Mouse (Mus musculus) hindbrain, embryonic 15.5 days (tissue): Measurements from ENCODE around the gene Krt33b. TPM values are rescaled to one million over a fixed set of nuclear protein-coding genes. Genes with fewer than 3 reads are reported as not detected.

ENCODE experiments used
- ATAC-seq: fragments of 200-750 bp; cut with Nextera tagmentation; 2 replicates; pipeline ENCODE4 v1.8.0; 2017; ENCODE audit warnings: low read depth, moderate number of reproducible peaks, moderate TSS enrichment; ENCODE audit not compliant: low FRiP score
- H3K27ac ChIP-seq: fragments of 300-500 bp; sonication (generic); replicated peaks from 2 replicates; pipeline ENCODE4 v1.5.1; 2015; ENCODE audit warnings: mild to moderate bottlenecking, inconsistent platforms
- H3K27me3 ChIP-seq: fragments of 300-500 bp; sonication (generic); 2 replicates; pipeline ENCODE4 v1.6.1; 2015; ENCODE audit warnings: control low read depth, inconsistent platforms
- H3K36me3 ChIP-seq: fragments of 300-500 bp; sonication (generic); 2 replicates; pipeline ENCODE4 v1.6.1; 2015; ENCODE audit warnings: control low read depth, inconsistent platforms
- H3K4me1 ChIP-seq: fragments of 300-500 bp; sonication (generic); replicated peaks from 2 replicates; pipeline ENCODE4 v1.6.1; 2015; ENCODE audit warnings: control low read depth, inconsistent platforms
- H3K4me2 ChIP-seq: fragments of 300-500 bp; sonication (generic); 2 replicates; pipeline ENCODE4 v1.6.1; 2015; ENCODE audit warnings: moderate library complexity, mild to moderate bottlenecking, inconsistent platforms
- H3K4me3 ChIP-seq: fragments of 300-500 bp; sonication (generic); 2 replicates; pipeline ENCODE4 v1.5.1; 2015; ENCODE audit warnings: mild to moderate bottlenecking, inconsistent platforms
- H3K9ac ChIP-seq: fragments of 300-500 bp; sonication (generic); 2 replicates; pipeline ENCODE4 v1.6.1; 2015; ENCODE audit warnings: inconsistent platforms
- H3K9me3 ChIP-seq: fragments of 300-500 bp; sonication (generic); 2 replicates; pipeline ENCODE4 v1.6.1; 2016; ENCODE audit warnings: control low read depth, inconsistent platforms
- WGBS: fragments of 180-500 bp; shearing (Covaris S2); methylation state at CpG from one replicate; pipeline ENCODE4 v1.1.7; 2015; 5-methylcytosine and 5-hydroxymethylcytosine counted together
- polyA plus RNA-seq: library from polyadenylated mRNA; unstranded; fragments of >200 nt; fragmentation: Nextera tagmentation; extraction: Ambion mirVana; gene quantifications from 2 replicates; pipeline ENCODE4 v1.2.1, GENCODE M21; 2015

Gene Krt33b
- polyA plus RNA-seq = 0.13 TPM in 1 of 2 replicates, not detected in the other

GRCm38 (mm10) chr11:100029768-100030167 lies at the start of gene Krt33b:
TSS of gene Krt33b (minus strand) at chr11:100029868.
- H3K9me3 ChIP-seq = no peaks in the 10 kb centered on the region
- H3K9ac ChIP-seq = no peak within 1 kb of the TSS
- no peak within 1 kb of the TSS for H3K4me2 ChIP-seq
- no peaks in the 10 kb centered on the region for H3K4me1 ChIP-seq
- WGBS = 92% methylated on average over 6 of the region's 6 CpGs
- H3K36me3 ChIP-seq = no peaks in the 10 kb centered on the region
- H3K4me3 ChIP-seq = no peak within 1 kb of the TSS
- no peaks in the 10 kb centered on the region for H3K27me3 ChIP-seq
- ATAC-seq = no peak
- no peak within 1 kb of the TSS for H3K27ac ChIP-seq

DNA sequence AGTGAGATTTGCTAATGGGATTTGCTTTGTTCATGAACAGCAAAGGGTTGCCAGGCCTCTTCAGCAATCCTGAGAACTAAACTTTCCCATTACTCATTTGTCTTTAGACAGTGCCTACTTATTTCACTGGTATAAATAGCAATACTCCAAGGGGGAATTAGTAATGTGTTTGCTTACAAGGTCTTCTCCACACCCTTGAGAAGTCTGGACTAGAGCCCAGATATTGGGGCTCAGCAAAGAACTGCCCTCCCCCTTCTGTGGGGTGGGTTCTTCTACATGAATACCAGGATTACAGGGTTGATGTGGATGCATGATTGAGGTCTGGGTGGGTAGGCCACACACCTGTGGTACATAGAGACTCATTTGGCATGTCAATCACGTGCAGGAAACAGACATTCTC lies 44.2 kb upstream of the Krt33b start:
- Histone ChIP-seq H3K36me3 (no peaks in the 10 kb centered on the region), H3K27ac (no peak overlapping the region), H3K4me2 (no peak overlapping the region), H3K4me1 (no peaks in the 10 kb centered on the region), H3K4me3 (no peak overlapping the region), H3K27me3 (no peaks in the 10 kb centered on the region), H3K9me3 (no peaks in the 10 kb centered on the region), H3K9ac (no peak overlapping the region)
- ATAC-seq = no peak
- 69% methylated on average over 1 of the region's 1 CpGs for WGBS

DNA sequence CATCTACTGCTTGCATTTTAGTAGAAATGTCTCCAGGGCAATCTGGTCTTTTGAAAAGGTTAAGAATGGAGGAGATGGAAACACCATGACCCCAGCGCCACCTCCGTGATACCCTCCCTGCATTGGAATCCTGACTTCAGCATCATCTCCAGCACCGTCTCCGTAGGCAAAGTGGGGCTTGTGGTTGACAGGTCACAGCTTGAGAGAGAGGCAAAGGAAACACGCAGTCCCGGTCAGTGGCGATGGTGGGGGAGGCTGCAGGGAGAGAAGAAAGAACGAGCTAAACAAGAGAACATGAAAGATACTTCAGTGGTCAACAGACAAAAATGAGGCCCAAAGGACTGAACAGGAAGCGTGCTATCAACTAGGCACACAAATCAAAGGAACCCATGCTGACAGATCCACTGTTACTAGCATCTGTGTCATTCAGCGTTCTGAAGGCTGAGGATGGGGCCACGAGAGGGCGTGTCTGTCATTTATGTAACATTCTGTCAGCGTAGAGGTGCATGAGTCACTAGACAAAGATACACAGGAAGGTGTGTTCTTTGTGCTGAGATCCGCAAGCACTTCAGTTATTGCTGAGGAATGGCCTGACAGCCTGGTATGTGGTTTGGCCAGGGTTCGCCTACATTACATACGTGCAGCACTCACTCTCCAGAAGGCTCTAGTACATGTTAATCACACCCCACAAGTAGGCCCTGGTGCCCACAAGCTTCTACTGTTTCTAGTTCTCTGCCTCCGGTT lies 37.8 kb upstream of the Krt33b start:
- H3K9me3 ChIP-seq = no peaks in the 10 kb centered on the region
- no peaks in the 10 kb centered on the region for H3K4me1 ChIP-seq
- no peak overlapping the region for H3K9ac ChIP-seq
- WGBS = 80% methylated on average over 17 of the region's 17 CpGs
- no peak overlapping the region for H3K4me3 ChIP-seq
- no peak for ATAC-seq
- no peaks in the 10 kb centered on the region for H3K36me3 ChIP-seq
- no peaks in the 10 kb centered on the region for H3K27me3 ChIP-seq
- H3K27ac ChIP-seq = no peak overlapping the region
- H3K4me2 ChIP-seq = no peak overlapping the region

GRCm38 (mm10) chr11:100066236-100067010 lies 36.8 kb upstream of the Krt33b start:
- WGBS = 50% methylated on average over 12 of the region's 12 CpGs
- no peak for ATAC-seq
- Histone ChIP-seq H3K27me3 (no peaks in the 10 kb centered on the region), H3K4me2 (no peak overlapping the region), H3K9me3 (no peaks in the 10 kb centered on the region), H3K4me1 (no peaks in the 10 kb centered on the region), H3K36me3 (no peaks in the 10 kb centered on the region), H3K9ac (no peak overlapping the region), H3K27ac (no peak overlapping the region), H3K4me3 (no peak overlapping the region)

DNA sequence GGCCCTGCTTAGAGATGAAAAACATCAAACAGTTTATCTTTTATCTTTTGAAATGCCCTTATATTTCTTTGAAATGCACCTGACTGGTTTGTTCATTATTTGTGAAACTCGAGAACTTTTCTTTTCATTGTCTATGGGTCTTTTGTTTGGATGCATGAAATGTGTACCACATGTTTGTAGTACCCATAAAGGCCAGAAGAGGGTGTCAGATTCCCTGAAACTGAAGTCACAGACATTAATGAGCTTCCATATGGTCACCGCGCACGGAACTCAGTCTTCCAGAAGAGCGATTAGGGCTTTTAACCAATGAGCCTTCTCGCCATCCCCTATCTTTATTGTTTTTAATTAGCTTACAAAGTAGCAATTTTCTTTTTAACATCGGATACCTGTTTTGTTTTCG lies 29.2 kb upstream of the Krt33b start:
- Histone ChIP-seq H3K9me3 (no peaks in the 10 kb centered on the region), H3K4me2 (no peak overlapping the region), H3K4me1 (no peaks in the 10 kb centered on the region), H3K9ac (no peak overlapping the region), H3K4me3 (no peak overlapping the region), H3K36me3 (no peaks in the 10 kb centered on the region), H3K27me3 (no peaks in the 10 kb centered on the region), H3K27ac (no peak overlapping the region)
- WGBS = 73% methylated on average over 8 of the region's 8 CpGs
- ATAC-seq = no peak

- no peaks in the 10 kb centered on the region for H3K36me3 ChIP-seq
- no peak overlapping the region for H3K27ac ChIP-seq
- no peak for ATAC-seq
- 82% methylated on average over 9 of the region's 9 CpGs for WGBS
- no peak overlapping the region for H3K4me2 ChIP-seq
- H3K4me3 ChIP-seq = no peak overlapping the region
- H3K4me1 ChIP-seq = no peaks in the 10 kb centered on the region
- H3K9ac ChIP-seq = no peak overlapping the region
- no peaks in the 10 kb centered on the region for H3K9me3 ChIP-seq
- no peaks in the 10 kb centered on the region for H3K27me3 ChIP-seq
Measured at GRCm38 (mm10) chr11:100055686-100056655, 26.3 kb upstream of the Krt33b start.

GRCm38 (mm10) chr11:100050451-100050850 lies 20.8 kb upstream of the Krt33b start, which contains the start of gene Krt31:
TSS of gene Krt31 (minus strand) at chr11:100050551.
- Histone ChIP-seq H3K4me1 (no peaks in the 10 kb centered on the region), H3K4me3 (no peak within 1 kb of the TSS), H3K27ac (no peak within 1 kb of the TSS), H3K4me2 (no peak within 1 kb of the TSS), H3K36me3 (no peaks in the 10 kb centered on the region), H3K9ac (no peak within 1 kb of the TSS), H3K9me3 (no peaks in the 10 kb centered on the region), H3K27me3 (no peaks in the 10 kb centered on the region)
- no peak for ATAC-seq
- 85% methylated on average over 3 of the region's 3 CpGs for WGBS

DNA sequence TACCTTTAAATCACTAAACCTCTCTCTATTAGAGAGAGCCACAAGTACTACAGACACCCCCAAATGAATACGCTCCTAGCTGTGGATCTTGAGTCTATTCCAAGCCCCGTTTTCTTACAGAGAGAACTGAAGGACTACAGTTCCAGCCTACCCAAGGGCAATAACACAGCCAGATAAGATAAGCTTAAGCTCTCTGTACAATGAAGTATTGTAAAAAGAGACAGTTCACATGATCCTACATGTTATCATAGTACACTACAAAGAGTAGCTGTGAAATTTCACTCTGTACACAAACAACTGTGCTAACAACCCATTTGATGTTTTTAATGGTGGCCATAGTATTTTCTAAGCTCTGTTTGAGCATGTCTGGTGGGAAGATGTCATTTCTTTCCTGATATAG lies 17.5 kb upstream of the Krt33b start:
- H3K4me3 ChIP-seq = no peak overlapping the region
- no peak overlapping the region for H3K27ac ChIP-seq
- WGBS = 92% methylated on average over 2 of the region's 2 CpGs
- no peaks in the 10 kb centered on the region for H3K27me3 ChIP-seq
- no peaks in the 10 kb centered on the region for H3K36me3 ChIP-seq
- no peaks in the 10 kb centered on the region for H3K9me3 ChIP-seq
- H3K4me2 ChIP-seq = no peak overlapping the region
- H3K9ac ChIP-seq = no peak overlapping the region
- no peaks in the 10 kb centered on the region for H3K4me1 ChIP-seq
- no peak for ATAC-seq

- H3K27me3 ChIP-seq = no peaks in the 10 kb centered on the region
- H3K36me3 ChIP-seq = no peaks in the 10 kb centered on the region
- H3K9ac ChIP-seq = no peak overlapping the region
- no peak overlapping the region for H3K4me3 ChIP-seq
- no peak for ATAC-seq
- no peak overlapping the region for H3K27ac ChIP-seq
- no peaks in the 10 kb centered on the region for H3K9me3 ChIP-seq
- 97% methylated on average over 6 of the region's 6 CpGs for WGBS
- H3K4me2 ChIP-seq = no peak overlapping the region
- H3K4me1 ChIP-seq = no peaks in the 10 kb centered on the region
Measured at GRCm38 (mm10) chr11:100046303-100046866, 16.7 kb upstream of the Krt33b start.

GRCm38 (mm10) chr11:100041454-100041853 lies 11.8 kb upstream of the Krt33b start, which contains the start of gene Krt34:
TSS of gene Krt34 (minus strand) at chr11:100041554.
- no peak within 1 kb of the TSS for H3K27ac ChIP-seq
- no peaks in the 10 kb centered on the region for H3K9me3 ChIP-seq
- H3K4me1 ChIP-seq = no peaks in the 10 kb centered on the region
- no peak for ATAC-seq
- H3K9ac ChIP-seq = no peak within 1 kb of the TSS
- no peak within 1 kb of the TSS for H3K4me2 ChIP-seq
- 93% methylated on average over 6 of the region's 6 CpGs for WGBS
- H3K27me3 ChIP-seq = no peaks in the 10 kb centered on the region
- no peaks in the 10 kb centered on the region for H3K36me3 ChIP-seq
- no peak within 1 kb of the TSS for H3K4me3 ChIP-seq

- ATAC-seq = no peak
- Histone ChIP-seq H3K36me3 (no peaks in the 10 kb centered on the region), H3K27ac (no peak overlapping the region), H3K9me3 (no peaks in the 10 kb centered on the region), H3K4me1 (no peaks in the 10 kb centered on the region), H3K4me3 (no peak overlapping the region), H3K4me2 (no peak overlapping the region), H3K27me3 (no peaks in the 10 kb centered on the region), H3K9ac (no peak overlapping the region)
- 87% methylated on average over 5 of the region's 5 CpGs for WGBS
Measured at GRCm38 (mm10) chr11:100021438-100021837, 8.2 kb downstream of the Krt33b start.
